Mouse (Mus musculus): ENCODE data around the gene Pfas. TPM values are rescaled to one million over a fixed set of nuclear protein-coding genes. Genes with fewer than 3 reads are reported as not detected.
"Not testable (repeated sequence)": the region's sequence is repeated elsewhere in the genome, so short reads cannot be mapped to it uniquely, and the experiment has no call there.

Gene Pfas
- polyA plus RNA-seq, 1 experiment from 2014 or later, result 18.5 TPM

DNA sequence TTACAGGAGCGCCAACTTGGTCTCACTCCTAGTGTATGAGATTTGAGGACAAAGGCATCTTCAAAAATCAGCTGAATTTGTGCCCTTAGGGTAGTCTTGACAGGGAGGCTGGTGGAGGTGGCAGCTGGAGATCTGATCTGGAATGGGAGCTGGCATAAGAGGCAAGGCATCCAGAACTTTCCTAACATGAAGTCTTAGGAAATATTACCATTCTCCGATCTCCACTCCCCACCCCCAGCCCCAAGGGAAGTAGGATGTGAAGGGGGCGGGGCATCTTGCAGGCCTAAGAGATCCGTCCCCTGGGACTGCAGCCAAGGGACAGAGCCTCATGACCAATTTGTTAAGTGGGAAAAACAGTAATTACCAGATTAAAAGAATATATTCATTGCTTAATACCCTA, 38.0 kb downstream of the Pfas start:
- no peak for ATAC-seq (ENCODE audit: insufficient read depth)
- Histone ChIP-seq H3K9me3 (replicated peaks) (no peaks in the 10 kb centered on the region), H3K4me1 (replicated peaks) (peaks cover 45% of the 10 kb centered on the region), H3K27ac (replicated peaks) (no peak overlapping the region), H3K36me3 (replicated peaks) (no peaks in the 10 kb centered on the region), H3K27me3 (peaks cover 6% of the 10 kb centered on the region; the same call in 1 of the 2 replicates), H3K4me3 (replicated peaks) (no peak overlapping the region), H3K4me2 (no peak overlapping the region), H3K9ac (no peak overlapping the region)
- WGBS (ENCODE audit: insufficient replicate concordance), result 73% methylated on average over 4 of the region's 4 CpGs

DNA sequence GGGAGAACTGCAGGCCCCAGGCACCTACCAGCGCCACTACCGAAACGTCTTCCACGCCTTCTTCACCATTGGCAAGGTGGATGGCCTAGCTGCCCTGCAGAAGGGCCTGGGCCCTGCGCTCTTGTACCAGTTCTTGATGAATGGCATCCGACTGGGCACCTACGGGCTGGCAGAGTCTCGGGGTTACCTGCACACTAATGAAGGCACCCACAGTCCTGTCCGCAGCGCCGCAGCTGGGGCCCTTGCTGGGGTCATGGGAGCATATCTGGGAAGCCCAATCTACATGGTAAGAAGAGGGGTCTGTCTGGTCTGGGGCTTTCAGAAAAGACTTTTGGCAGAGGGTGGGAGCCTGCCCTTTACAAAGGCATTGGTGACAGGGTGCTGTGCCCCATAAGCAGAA, 39.5 kb downstream of the Pfas start:
- H3K36me3 ChIP-seq (replicated peaks), result no peaks in the 10 kb centered on the region
- ATAC-seq (ENCODE audit: insufficient read depth), result no peak
- H3K4me3 ChIP-seq (replicated peaks), result no peak overlapping the region
- H3K27me3 ChIP-seq, result peaks cover 6% of the 10 kb centered on the region; the same call in 1 of the 2 replicates
- no peaks in the 10 kb centered on the region for H3K9me3 ChIP-seq (replicated peaks)
- H3K4me2 ChIP-seq, result peak overlapping the region; percentile 97
- no peak overlapping the region; the same call in 1 of the 2 replicates for H3K9ac ChIP-seq
- peaks cover 39% of the 10 kb centered on the region for H3K4me1 ChIP-seq (replicated peaks)
- no peak overlapping the region for H3K27ac ChIP-seq (replicated peaks)
- WGBS (ENCODE audit: insufficient replicate concordance), result 80% methylated on average over 11 of the region's 11 CpGs

DNA sequence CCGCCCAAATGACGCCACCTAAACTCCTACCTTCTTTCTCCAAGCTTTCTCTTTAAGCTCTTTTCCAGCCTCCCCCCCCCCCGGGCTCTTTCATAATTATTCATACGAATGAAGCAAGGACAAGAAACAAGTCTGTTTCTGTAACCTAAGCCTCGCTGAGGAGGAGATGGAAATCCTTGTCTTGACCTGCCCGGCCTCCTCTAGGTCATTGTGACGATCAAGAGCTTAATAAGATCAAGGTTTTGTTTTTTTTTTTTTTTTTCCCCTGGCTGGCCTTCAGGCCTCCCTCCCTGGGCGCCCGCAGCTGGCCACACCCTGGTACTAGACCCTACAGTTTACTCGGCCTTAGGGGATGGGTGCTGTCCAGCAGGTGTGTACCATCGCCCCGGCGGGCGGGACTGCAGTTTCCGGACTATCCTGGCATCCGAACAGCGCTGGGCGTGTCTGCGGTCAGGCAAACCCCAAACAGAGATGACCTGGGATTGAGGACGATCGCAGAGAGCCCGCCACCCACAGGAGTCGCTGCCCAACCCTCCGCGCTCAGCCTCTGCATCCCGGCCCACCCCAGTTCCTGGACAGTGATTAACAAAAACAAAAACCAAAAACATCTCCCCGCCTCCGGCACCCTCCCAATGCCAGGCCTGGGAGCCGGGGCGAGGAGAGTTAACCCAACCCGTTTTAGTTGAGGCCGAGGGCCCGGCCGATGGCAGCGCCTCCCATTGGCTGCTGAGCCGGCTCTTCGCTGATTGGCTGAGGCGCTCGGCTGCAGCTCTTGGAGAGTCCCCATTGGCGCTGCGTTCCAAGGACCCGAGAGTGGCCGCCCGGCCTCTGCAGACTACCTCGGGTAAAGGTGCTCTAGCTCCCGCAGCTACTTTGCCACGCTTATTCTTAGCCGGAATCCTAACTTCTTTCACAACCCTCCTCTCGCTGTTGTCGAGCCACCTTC, 40.6 kb downstream of the Pfas start, which contains the start of gene Slc25a35:
Slc25a35 (plus strand) TSS at position 795 of the 946 bp plus-strand sequence.
- under 1% methylated on average over 50 of the region's 50 CpGs for WGBS (ENCODE audit: insufficient replicate concordance)
- peak within 1 kb of the TSS; percentile 82 for H3K27ac ChIP-seq (replicated peaks)
- H3K9ac ChIP-seq, result peak within 1 kb of the TSS; percentile 61
- no peaks in the 10 kb centered on the region for H3K9me3 ChIP-seq (replicated peaks)
- peaks cover 29% of the 10 kb centered on the region for H3K4me1 ChIP-seq (replicated peaks)
- peaks cover 6% of the 10 kb centered on the region; the same call in 1 of the 2 replicates for H3K27me3 ChIP-seq
- peak within 1 kb of the TSS; percentile 74 for H3K4me3 ChIP-seq (replicated peaks)
- peak; percentile 98 for ATAC-seq (ENCODE audit: insufficient read depth)
- H3K4me2 ChIP-seq, result peak within 1 kb of the TSS; percentile 97
- H3K36me3 ChIP-seq (replicated peaks), result no peaks in the 10 kb centered on the region

DNA sequence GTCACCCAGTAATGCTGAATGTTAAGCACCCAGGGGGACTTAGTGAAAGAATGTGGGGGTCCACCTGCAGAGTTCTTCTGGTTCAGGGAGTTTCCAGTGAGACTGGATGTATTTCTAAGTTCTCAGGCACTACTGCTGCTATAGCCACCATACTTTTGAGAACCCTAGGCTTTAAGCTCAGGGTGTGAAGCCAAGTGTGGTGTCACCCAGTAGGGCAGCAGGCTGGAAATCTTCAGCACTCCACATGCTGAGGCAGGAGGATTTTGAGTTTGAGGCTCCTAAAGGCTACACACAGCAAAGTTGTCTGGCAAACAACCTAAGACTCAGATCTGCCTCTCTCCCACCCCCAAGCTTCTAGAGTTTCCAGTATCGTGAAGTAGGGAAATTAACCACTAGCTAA, 41.7 kb downstream of the Pfas start:
- H3K4me2 ChIP-seq, result peak overlapping the region; percentile 97; the same call in 1 of the 2 replicates
- peaks cover 6% of the 10 kb centered on the region; the same call in 1 of the 2 replicates for H3K27me3 ChIP-seq
- H3K4me1 ChIP-seq (replicated peaks), result peaks cover 28% of the 10 kb centered on the region
- H3K9me3 ChIP-seq (replicated peaks), result no peaks in the 10 kb centered on the region
- ATAC-seq (ENCODE audit: insufficient read depth), result no peak
- no peak overlapping the region for H3K27ac ChIP-seq (replicated peaks)
- no peak overlapping the region; the same call in 1 of the 2 replicates for H3K4me3 ChIP-seq (replicated peaks)
- H3K9ac ChIP-seq, result no peak overlapping the region
- no peaks in the 10 kb centered on the region for H3K36me3 ChIP-seq (replicated peaks)
- 37% methylated on average over 1 of the region's 1 CpGs for WGBS (ENCODE audit: insufficient replicate concordance)

DNA sequence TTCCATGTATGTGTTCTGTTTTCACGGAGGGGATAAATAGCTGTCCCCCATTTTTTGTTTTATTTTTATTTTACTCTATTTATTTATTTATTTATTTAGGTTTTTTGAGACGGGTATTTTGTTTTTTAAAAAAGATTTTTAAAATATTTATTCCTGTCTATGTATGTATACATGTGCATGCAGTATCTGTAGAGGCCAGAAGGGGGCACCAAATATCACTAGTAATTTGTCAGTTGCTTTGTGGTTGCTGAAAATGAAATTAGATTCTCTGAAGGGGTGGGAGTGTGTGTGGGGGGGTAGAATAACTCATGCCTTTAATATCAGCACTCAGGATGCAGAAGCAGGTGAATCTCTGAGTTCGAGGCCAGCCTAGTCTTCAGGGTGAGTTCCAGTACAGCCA, 42.4 kb downstream of the Pfas start:
- H3K9ac ChIP-seq, result no peak overlapping the region
- peaks cover 28% of the 10 kb centered on the region for H3K4me1 ChIP-seq (replicated peaks)
- no peak for ATAC-seq (ENCODE audit: insufficient read depth)
- 17% methylated on average over 3 of the region's 3 CpGs for WGBS (ENCODE audit: insufficient replicate concordance)
- no peak overlapping the region for H3K27ac ChIP-seq (replicated peaks)
- no peaks in the 10 kb centered on the region for H3K9me3 ChIP-seq (replicated peaks)
- H3K36me3 ChIP-seq (replicated peaks), result no peaks in the 10 kb centered on the region
- peaks cover 6% of the 10 kb centered on the region; the same call in 1 of the 2 replicates for H3K27me3 ChIP-seq
- no peak overlapping the region for H3K4me2 ChIP-seq
- H3K4me3 ChIP-seq (replicated peaks), result no peak overlapping the region

DNA sequence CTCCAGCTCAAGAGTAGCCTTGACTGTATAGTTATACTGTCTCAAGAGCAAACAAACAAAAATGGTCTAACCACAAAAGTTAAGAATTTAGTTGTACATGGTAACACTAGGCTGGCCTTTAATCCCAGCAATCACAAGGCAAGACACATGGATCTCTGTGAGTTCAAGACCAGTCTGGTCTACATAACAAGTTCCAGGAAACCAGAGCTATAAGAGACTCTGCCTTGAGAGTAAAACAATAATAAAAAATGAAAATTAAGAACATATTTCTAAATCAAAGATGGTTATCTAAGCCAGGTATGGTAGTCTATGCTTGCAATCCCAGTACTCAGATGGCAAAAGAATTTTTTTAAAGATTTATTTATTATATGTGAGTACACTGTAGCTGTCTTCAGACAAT, 43.2 kb downstream of the Pfas start:
- Histone ChIP-seq H3K27me3 (peaks cover 6% of the 10 kb centered on the region; the same call in 1 of the 2 replicates), H3K9ac (no peak overlapping the region), H3K27ac (replicated peaks) (no peak overlapping the region), H3K4me2 (no peak overlapping the region), H3K9me3 (replicated peaks) (no peaks in the 10 kb centered on the region), H3K36me3 (replicated peaks) (no peaks in the 10 kb centered on the region), H3K4me3 (replicated peaks) (no peak overlapping the region), H3K4me1 (replicated peaks) (peaks cover 28% of the 10 kb centered on the region)
- ATAC-seq (ENCODE audit: insufficient read depth), result no peak

DNA sequence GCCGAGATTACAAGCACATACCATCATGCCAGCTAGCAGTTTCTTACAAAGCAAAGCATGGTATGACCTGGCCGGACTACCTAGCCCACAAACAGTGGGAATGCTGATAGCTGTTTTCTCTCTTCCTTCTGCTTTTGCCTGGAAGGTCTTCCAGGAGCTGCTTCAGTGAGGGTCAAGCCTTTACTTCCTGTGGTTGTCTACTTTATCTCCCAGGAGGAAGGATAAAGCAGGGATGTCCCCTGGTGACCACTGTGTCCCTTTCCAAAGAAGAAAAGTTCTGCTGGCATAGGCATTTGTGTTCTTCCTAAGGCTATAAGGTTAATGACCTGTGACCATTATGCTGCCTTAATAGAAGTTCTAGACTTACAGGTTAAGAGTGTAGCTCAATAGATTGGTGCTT, 44.9 kb downstream of the Pfas start:
- Histone ChIP-seq H3K4me1 (replicated peaks) (peaks cover 19% of the 10 kb centered on the region), H3K9me3 (replicated peaks) (no peaks in the 10 kb centered on the region), H3K27me3 (no peaks in the 10 kb centered on the region), H3K27ac (replicated peaks) (no peak overlapping the region), H3K4me3 (replicated peaks) (no peak overlapping the region), H3K36me3 (replicated peaks) (no peaks in the 10 kb centered on the region), H3K4me2 (no peak overlapping the region), H3K9ac (no peak overlapping the region)
- ATAC-seq (ENCODE audit: insufficient read depth), result no peak
- WGBS (ENCODE audit: insufficient replicate concordance), result 47% methylated on average over 2 of the region's 2 CpGs

DNA sequence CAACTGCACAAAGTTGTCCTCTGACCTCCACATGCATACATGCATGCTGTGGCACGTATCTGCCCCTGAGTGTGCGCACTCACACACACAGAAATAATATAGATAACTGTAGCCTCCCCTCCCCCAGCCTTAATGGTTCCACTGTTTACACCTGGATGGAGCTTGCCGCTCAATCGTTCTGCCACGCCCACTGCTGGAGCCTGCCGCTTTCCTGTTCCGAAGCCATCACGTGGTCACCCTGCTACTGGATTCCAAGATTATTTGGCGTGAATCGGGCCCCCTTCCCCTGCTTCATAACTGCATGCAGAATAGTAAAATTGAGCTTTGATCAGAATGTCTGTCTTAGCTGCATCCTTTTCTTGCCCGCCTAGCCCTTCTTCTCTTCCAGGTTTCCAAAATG, 46.1 kb downstream of the Pfas start:
- ATAC-seq (ENCODE audit: insufficient read depth); H3K4me2 ChIP-seq; H3K9ac ChIP-seq; H3K9me3 ChIP-seq (replicated peaks); H3K4me3 ChIP-seq (replicated peaks); H3K27me3 ChIP-seq; H3K36me3 ChIP-seq (replicated peaks); H3K27ac ChIP-seq (replicated peaks); H3K4me1 ChIP-seq (replicated peaks): not testable (repeated sequence)
- WGBS (ENCODE audit: insufficient replicate concordance), result 34% methylated on average over 11 of the region's 11 CpGs

DNA sequence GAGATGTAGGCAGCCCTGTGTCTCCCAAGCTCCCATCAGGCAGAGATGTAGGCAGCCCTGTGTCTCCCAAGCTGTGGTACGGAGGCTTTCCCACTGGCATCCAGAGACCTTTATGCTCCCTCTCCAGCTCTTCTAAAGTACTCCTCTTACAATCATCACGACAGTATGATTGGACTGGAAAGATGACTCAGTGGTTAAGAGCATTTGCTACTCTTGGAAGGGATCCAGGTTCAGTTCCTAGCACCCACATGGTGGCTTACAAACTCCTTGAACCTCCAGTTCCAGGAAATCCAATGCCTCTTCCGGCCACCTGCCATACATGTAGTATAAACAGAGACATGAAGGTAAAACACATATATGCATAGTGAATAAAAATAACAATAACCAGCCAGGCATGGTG, 46.7 kb downstream of the Pfas start:
- peaks cover 3% of the 10 kb centered on the region for H3K4me1 ChIP-seq (replicated peaks)
- peaks cover 13% of the 10 kb centered on the region for H3K27me3 ChIP-seq
- no peak overlapping the region for H3K4me2 ChIP-seq
- H3K9me3 ChIP-seq (replicated peaks), result no peaks in the 10 kb centered on the region
- no peak overlapping the region for H3K9ac ChIP-seq
- 61% methylated on average over 3 of the region's 3 CpGs for WGBS (ENCODE audit: insufficient replicate concordance)
- H3K4me3 ChIP-seq (replicated peaks), result no peak overlapping the region
- no peak overlapping the region for H3K27ac ChIP-seq (replicated peaks)
- H3K36me3 ChIP-seq (replicated peaks), result no peaks in the 10 kb centered on the region
- ATAC-seq (ENCODE audit: insufficient read depth), result no peak

DNA sequence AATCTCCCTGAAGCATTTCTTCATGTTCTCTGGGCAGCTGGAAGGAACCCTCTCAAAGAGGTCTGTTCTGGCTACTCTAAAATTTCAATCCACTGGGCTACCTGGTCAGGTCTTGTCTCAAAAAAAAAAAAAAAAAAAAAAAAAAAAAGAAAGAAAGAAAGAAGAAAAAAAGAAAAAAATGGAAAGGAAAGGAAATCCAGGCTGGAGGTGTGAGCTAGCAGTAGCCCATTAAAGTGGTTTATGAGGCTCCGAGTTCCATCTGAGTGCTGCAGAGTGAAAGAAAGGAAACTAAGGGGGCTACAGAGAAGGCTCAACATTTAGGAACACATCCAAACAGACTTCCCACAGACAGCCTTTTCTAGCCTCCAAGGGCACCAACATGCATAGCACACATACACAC, 50.3 kb downstream of the Pfas start:
- Histone ChIP-seq H3K27ac (replicated peaks) (no peak overlapping the region), H3K9ac (no peak overlapping the region), H3K4me3 (replicated peaks) (no peak overlapping the region), H3K9me3 (replicated peaks) (no peaks in the 10 kb centered on the region), H3K4me2 (no peak overlapping the region), H3K4me1 (replicated peaks) (no peaks in the 10 kb centered on the region), H3K27me3 (peaks cover 49% of the 10 kb centered on the region), H3K36me3 (replicated peaks) (no peaks in the 10 kb centered on the region)
- no peak for ATAC-seq (ENCODE audit: insufficient read depth)
- 69% methylated on average over 1 of the region's 1 CpGs for WGBS (ENCODE audit: insufficient replicate concordance)

DNA sequence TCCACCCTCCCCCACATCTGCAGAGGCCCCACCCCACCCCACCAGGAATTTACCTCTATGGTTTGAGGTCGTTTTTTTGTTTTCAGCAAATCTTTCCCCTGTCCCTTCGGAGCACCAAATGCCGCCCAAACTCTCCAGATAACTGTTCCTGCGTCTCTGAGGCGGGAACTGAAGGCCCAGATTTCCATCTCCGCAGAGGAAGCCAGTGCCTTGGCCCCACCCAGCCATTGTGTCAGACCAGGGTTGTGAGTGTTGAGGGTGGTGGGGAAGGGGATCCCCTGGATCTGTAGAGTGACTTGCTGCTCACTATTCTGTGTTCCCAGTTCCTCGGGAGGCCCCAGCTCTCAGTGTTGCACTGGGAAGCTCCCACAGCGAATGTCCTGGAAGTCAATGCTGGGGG, 51.0 kb downstream of the Pfas start, which contains the start of gene Arhgef15:
Arhgef15 (minus strand) TSS at position 173 of the 400 bp plus-strand sequence.
- Histone ChIP-seq H3K9ac (no peak within 1 kb of the TSS), H3K4me2 (no peak within 1 kb of the TSS), H3K27me3 (peaks cover 53% of the 10 kb centered on the region), H3K36me3 (replicated peaks) (no peaks in the 10 kb centered on the region), H3K27ac (replicated peaks) (no peak within 1 kb of the TSS), H3K4me1 (replicated peaks) (no peaks in the 10 kb centered on the region), H3K4me3 (replicated peaks) (peak within 1 kb of the TSS; percentile 11), H3K9me3 (replicated peaks) (no peaks in the 10 kb centered on the region)
- no peak for ATAC-seq (ENCODE audit: insufficient read depth)
- 30% methylated on average over 8 of the region's 8 CpGs for WGBS (ENCODE audit: insufficient replicate concordance)

All from liver, embryonic 15.5 days (tissue).